Mouse (Mus musculus) heart, embryonic 10.5 days (tissue): ENCODE results near the gene Tulp2. TPM values are rescaled to one million over a fixed set of nuclear protein-coding genes. Genes with fewer than 3 reads are reported as not detected.

ENCODE experiments used
- DNase-seq: peaks from one replicate; pipeline ENCODE4 v3.0.0-alpha.2; 2017; ENCODE audit warnings: low spot score
- H3K27ac ChIP-seq: fragments of 300-500 bp; sonication (generic); 2 replicates; pipeline ENCODE4 v1.5.1; 2016; ENCODE audit warnings: mild to moderate bottlenecking
- H3K27me3 ChIP-seq: fragments of 300-500 bp; sonication (generic); 2 replicates; pipeline ENCODE4 v1.6.1; 2016; ENCODE audit warnings: mild to moderate bottlenecking; ENCODE audit not compliant: poor library complexity, insufficient read depth, severe bottlenecking
- H3K36me3 ChIP-seq: fragments of 300-500 bp; sonication (generic); 2 replicates; pipeline ENCODE4 v1.6.1; 2016; ENCODE audit warnings: mild to moderate bottlenecking, moderate library complexity
- H3K4me1 ChIP-seq: fragments of 300-500 bp; sonication (generic); 2 replicates; pipeline ENCODE4 v1.6.1; 2016; ENCODE audit warnings: mild to moderate bottlenecking
- H3K4me3 ChIP-seq: fragments of 300-500 bp; sonication (generic); 2 replicates; pipeline ENCODE4 v1.5.1; 2016; ENCODE audit warnings: mild to moderate bottlenecking, moderate library complexity
- H3K9me3 ChIP-seq: fragments of 300-500 bp; sonication (generic); 2 replicates; pipeline ENCODE4 v1.6.1; 2016; ENCODE audit warnings: mild to moderate bottlenecking, moderate library complexity
- WGBS: fragments of 180-500 bp; shearing (Covaris S2); methylation state at CpG from one replicate; pipeline ENCODE4 v1.1.7; 2016; 5-methylcytosine and 5-hydroxymethylcytosine counted together
- polyA plus RNA-seq: library from polyadenylated mRNA; unstranded; fragments of >200 nt; fragmentation: Nextera tagmentation; extraction: Ambion mirVana; gene quantifications from 2 replicates; pipeline ENCODE4 v1.2.1, GENCODE M21; 2016

The Tulp2 gene
- 2.6 and 2.9 TPM in 2 replicates for polyA plus RNA-seq

GRCm38 (mm10) chr7:45481374-45481927 is at the start of gene Tulp2:
TSS of gene Tulp2 (plus strand) at chr7:45481877.
- 44% methylated on average over 15 of the region's 15 CpGs for WGBS
- H3K36me3 ChIP-seq = peaks cover 9% of the 10 kb centered on the region
- no peak within 1 kb of the TSS for H3K4me3 ChIP-seq
- peaks cover under 1% of the 10 kb centered on the region; the same call in 1 of the 2 replicates for H3K4me1 ChIP-seq
- H3K27me3 ChIP-seq = no peaks in the 10 kb centered on the region
- DNase-seq = peak; percentile 83
- no peak within 1 kb of the TSS for H3K27ac ChIP-seq
- H3K9me3 ChIP-seq = no peaks in the 10 kb centered on the region

- Histone ChIP-seq H3K36me3 (peaks cover 33% of the 10 kb centered on the region), H3K27ac (peak overlapping the region; percentile 93), H3K4me1 (peaks cover 54% of the 10 kb centered on the region), H3K4me3 (peak overlapping the region; percentile 72), H3K9me3 (no peaks in the 10 kb centered on the region), H3K27me3 (no peaks in the 10 kb centered on the region)
- under 1% methylated on average over 7 of the region's 7 CpGs for WGBS
- DNase-seq = no peak
These were observed 47.9 kb upstream of the Tulp2 start for GRCm38 (mm10) chr7:45433835-45434202.

- 0% methylated on average over 45 of the region's 45 CpGs for WGBS
These were observed 47.3 kb upstream of the Tulp2 start, which contains the start of gene Gys1 for GRCm38 (mm10) chr7:45434203-45435015. TSS of gene Gys1 (plus strand) at chr7:45434844.

GRCm38 (mm10) chr7:45435038-45435437 is 46.6 kb upstream of the Tulp2 start:
- Histone ChIP-seq H3K36me3 (peaks cover 30% of the 10 kb centered on the region), H3K27me3 (no peaks in the 10 kb centered on the region), H3K4me1 (peaks cover 54% of the 10 kb centered on the region), H3K27ac (peak overlapping the region; percentile 93), H3K9me3 (no peaks in the 10 kb centered on the region), H3K4me3 (peak overlapping the region; percentile 72)
- no peak for DNase-seq
- 3% methylated on average over 16 of the region's 16 CpGs for WGBS

More at GRCm38 (mm10) chr7:45434203-45435015, 47.3 kb upstream of the Tulp2 start, which contains the start of gene Gys1:
- Histone ChIP-seq H3K4me3 (peak within 1 kb of the TSS; percentile 72), H3K9me3 (no peaks in the 10 kb centered on the region), H3K27ac (peak within 1 kb of the TSS; percentile 93), H3K36me3 (peaks cover 30% of the 10 kb centered on the region), H3K27me3 (no peaks in the 10 kb centered on the region), H3K4me1 (peaks cover 54% of the 10 kb centered on the region)
- peak; percentile 100 for DNase-seq

GRCm38 (mm10) chr7:45436444-45436843 is 45.2 kb upstream of the Tulp2 start:
- Histone ChIP-seq H3K4me1 (peaks cover 44% of the 10 kb centered on the region), H3K36me3 (peaks cover 30% of the 10 kb centered on the region), H3K27me3 (no peaks in the 10 kb centered on the region), H3K9me3 (no peaks in the 10 kb centered on the region), H3K27ac (no peak overlapping the region), H3K4me3 (peak overlapping the region; percentile 72; the same call in 1 of the 2 replicates)
- 92% methylated on average over 5 of the region's 5 CpGs for WGBS
- DNase-seq = no peak

GRCm38 (mm10) chr7:45437046-45437445 is 44.6 kb upstream of the Tulp2 start:
- Histone ChIP-seq H3K27ac (no peak overlapping the region), H3K4me3 (peak overlapping the region; percentile 31), H3K36me3 (peaks cover 28% of the 10 kb centered on the region), H3K9me3 (no peaks in the 10 kb centered on the region), H3K27me3 (no peaks in the 10 kb centered on the region), H3K4me1 (peaks cover 43% of the 10 kb centered on the region)
- DNase-seq = no peak
- 30% methylated on average over 6 of the region's 6 CpGs for WGBS

GRCm38 (mm10) chr7:45437521-45438276 is 44.0 kb upstream of the Tulp2 start, which contains the start of gene Ruvbl2:
TSS of gene Ruvbl2 (minus strand) at chr7:45438096.
- 16% methylated on average over 19 of the region's 19 CpGs for WGBS
- Histone ChIP-seq H3K4me1 (peaks cover 41% of the 10 kb centered on the region), H3K9me3 (no peaks in the 10 kb centered on the region), H3K27me3 (no peaks in the 10 kb centered on the region), H3K4me3 (peak within 1 kb of the TSS; percentile 31), H3K27ac (no peak within 1 kb of the TSS), H3K36me3 (peaks cover 32% of the 10 kb centered on the region)
- DNase-seq = no peak

- no peak overlapping the region for H3K27ac ChIP-seq
- 66% methylated on average over 22 of the region's 22 CpGs for WGBS
- H3K27me3 ChIP-seq = no peaks in the 10 kb centered on the region
- peaks cover 13% of the 10 kb centered on the region for H3K4me1 ChIP-seq
- H3K4me3 ChIP-seq = no peak overlapping the region
- DNase-seq = no peak
- H3K36me3 ChIP-seq = peaks cover 78% of the 10 kb centered on the region
- H3K9me3 ChIP-seq = no peaks in the 10 kb centered on the region
These were observed 37.9 kb upstream of the Tulp2 start for GRCm38 (mm10) chr7:45443526-45444420.

- Histone ChIP-seq H3K36me3 (peaks cover 77% of the 10 kb centered on the region), H3K27me3 (no peaks in the 10 kb centered on the region), H3K27ac (no peak overlapping the region), H3K9me3 (no peaks in the 10 kb centered on the region), H3K4me3 (no peak overlapping the region), H3K4me1 (peaks cover 17% of the 10 kb centered on the region)
- no peak for DNase-seq
These were observed 35.1 kb upstream of the Tulp2 start for GRCm38 (mm10) chr7:45446589-45446988.

GRCm38 (mm10) chr7:45447325-45447990 is 34.2 kb upstream of the Tulp2 start:
- H3K27me3 ChIP-seq = no peaks in the 10 kb centered on the region
- peak overlapping the region; percentile 47; the same call in 1 of the 2 replicates for H3K27ac ChIP-seq
- H3K4me3 ChIP-seq = peak overlapping the region; percentile 37
- WGBS = 21% methylated on average over 11 of the region's 11 CpGs
- H3K4me1 ChIP-seq = peaks cover 18% of the 10 kb centered on the region
- H3K9me3 ChIP-seq = no peaks in the 10 kb centered on the region
- no peak for DNase-seq
- H3K36me3 ChIP-seq = peaks cover 80% of the 10 kb centered on the region

GRCm38 (mm10) chr7:45449974-45450373 is 31.7 kb upstream of the Tulp2 start:
- Histone ChIP-seq H3K4me3 (no peak overlapping the region), H3K9me3 (no peaks in the 10 kb centered on the region), H3K27me3 (no peaks in the 10 kb centered on the region), H3K36me3 (peaks cover 79% of the 10 kb centered on the region), H3K4me1 (peaks cover 11% of the 10 kb centered on the region; the same call in 1 of the 2 replicates), H3K27ac (no peak overlapping the region)
- no peak for DNase-seq
- 88% methylated on average over 1 of the region's 1 CpGs for WGBS
